Mouse (Mus musculus) brown adipose tissue, adult 24 weeks (tissue): ENCODE measurements around the gene Tmem243. TPM values are rescaled to one million over a fixed set of nuclear protein-coding genes. Genes with fewer than 3 reads are reported as not detected.

Experiments
- H3K27ac ChIP-seq: fragments of 200-500 bp; replicated peaks from 2 replicates; pipeline ENCODE4 v1.5.1; 2012; ENCODE audit warnings: low read depth, mild to moderate bottlenecking, low read length
- H3K4me1 ChIP-seq: fragments of 200-500 bp; 2 replicates; pipeline ENCODE4 v1.6.1; 2012; ENCODE audit warnings: low read length, mixed read lengths; ENCODE audit not compliant: control insufficient read depth, insufficient read depth, insufficient read length
- H3K4me3 ChIP-seq: fragments of 200-500 bp; 2 replicates; pipeline ENCODE4 v1.5.1; 2012; ENCODE audit warnings: low read depth, mild to moderate bottlenecking, low read length, moderate library complexity; ENCODE audit not compliant: insufficient read depth
- polyA plus RNA-seq: library from polyadenylated mRNA; stranded (reverse); fragments of >200 nt; gene quantifications from 2 replicates; pipeline ENCODE4 v1.2.4, GENCODE M21; 2012; ENCODE audit not compliant: missing spikeins, insufficient read depth, insufficient read length

Gene Tmem243
- polyA plus RNA-seq: 73.7 and 92.2 TPM in 2 replicates

GRCm38 (mm10) chr5:9100207-9100848, at the start of gene Tmem243:
Tmem243 (plus strand) TSS chr5:9100668.
- peak within 1 kb of the TSS; percentile 91 for H3K4me3 ChIP-seq
- H3K27ac ChIP-seq: peak within 1 kb of the TSS; percentile 59
- H3K4me1 ChIP-seq: peaks cover 6% of the 10 kb centered on the region; the same call in 1 of the 2 replicates

- H3K4me1 ChIP-seq: no peaks in the 10 kb centered on the region
- H3K27ac ChIP-seq: no peak overlapping the region
- H3K4me3 ChIP-seq: no peak overlapping the region
Measured at GRCm38 (mm10) chr5:9056020-9056660, 44.3 kb upstream of the Tmem243 start.

DNA sequence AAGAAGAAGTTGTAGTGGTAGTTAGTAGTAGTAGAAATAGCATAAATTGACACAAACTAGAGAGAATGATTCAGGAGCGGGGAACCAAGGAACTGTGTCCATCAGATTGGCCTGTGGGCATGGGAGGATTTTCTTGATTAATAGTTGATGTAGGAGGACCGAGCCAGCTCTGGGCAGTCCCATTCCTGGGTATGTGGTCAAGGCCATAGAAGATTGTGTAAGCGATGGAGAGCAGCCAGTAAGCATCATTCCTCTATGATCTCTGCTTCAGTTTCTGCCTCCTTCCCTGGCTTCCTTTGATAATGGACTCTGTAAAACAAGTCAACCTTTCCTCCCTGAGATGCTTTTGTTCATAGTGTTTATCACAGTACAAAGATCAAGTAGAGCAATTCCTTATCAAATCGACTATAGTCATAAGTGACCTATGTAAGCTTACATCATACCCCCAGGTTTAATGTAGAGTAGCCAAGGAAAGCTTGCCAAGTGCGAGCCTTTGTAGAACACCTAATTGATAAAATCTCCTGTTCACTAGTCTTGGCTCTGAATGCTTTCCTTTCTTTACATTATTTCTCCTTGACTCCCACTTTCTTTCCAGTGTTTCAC, 43.1 kb upstream of the Tmem243 start:
- no peak overlapping the region for H3K27ac ChIP-seq
- H3K4me1 ChIP-seq: no peaks in the 10 kb centered on the region
- no peak overlapping the region for H3K4me3 ChIP-seq

- Histone ChIP-seq H3K4me3 (no peak overlapping the region), H3K4me1 (no peaks in the 10 kb centered on the region), H3K27ac (no peak overlapping the region)
Measured at GRCm38 (mm10) chr5:9059303-9060023, 41.0 kb upstream of the Tmem243 start.

GRCm38 (mm10) chr5:9060228-9060627, 40.2 kb upstream of the Tmem243 start:
- Histone ChIP-seq H3K4me1 (no peaks in the 10 kb centered on the region), H3K27ac (no peak overlapping the region), H3K4me3 (no peak overlapping the region)

DNA sequence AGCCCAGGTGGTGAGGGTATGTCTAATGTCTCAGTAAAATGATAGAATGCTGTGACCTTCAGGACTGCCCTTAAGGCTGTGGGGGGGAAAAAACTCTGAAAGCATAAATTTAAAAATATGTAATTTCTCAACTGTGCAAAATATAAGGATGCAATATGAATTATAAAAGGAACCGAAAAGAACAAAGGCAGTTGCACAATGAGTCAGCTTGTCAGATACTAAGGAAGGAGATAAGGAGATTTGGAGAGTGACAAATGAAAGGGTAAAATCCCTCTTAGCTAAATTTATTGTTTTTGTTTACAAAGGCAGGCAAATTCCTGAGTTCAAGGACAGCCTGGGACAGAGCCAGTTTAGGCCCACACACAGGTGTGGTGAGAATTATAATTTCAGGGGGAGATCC, 36.3 kb upstream of the Tmem243 start:
- H3K4me1 ChIP-seq: no peaks in the 10 kb centered on the region
- H3K4me3 ChIP-seq: no peak overlapping the region
- H3K27ac ChIP-seq: no peak overlapping the region

- Histone ChIP-seq H3K4me1 (no peaks in the 10 kb centered on the region), H3K27ac (0 out of 2 replicates have a peak overlapping the region, but pooled peaks have one; percentile 5), H3K4me3 (no peak overlapping the region)
Measured at GRCm38 (mm10) chr5:9068886-9069285, 31.6 kb upstream of the Tmem243 start.

DNA sequence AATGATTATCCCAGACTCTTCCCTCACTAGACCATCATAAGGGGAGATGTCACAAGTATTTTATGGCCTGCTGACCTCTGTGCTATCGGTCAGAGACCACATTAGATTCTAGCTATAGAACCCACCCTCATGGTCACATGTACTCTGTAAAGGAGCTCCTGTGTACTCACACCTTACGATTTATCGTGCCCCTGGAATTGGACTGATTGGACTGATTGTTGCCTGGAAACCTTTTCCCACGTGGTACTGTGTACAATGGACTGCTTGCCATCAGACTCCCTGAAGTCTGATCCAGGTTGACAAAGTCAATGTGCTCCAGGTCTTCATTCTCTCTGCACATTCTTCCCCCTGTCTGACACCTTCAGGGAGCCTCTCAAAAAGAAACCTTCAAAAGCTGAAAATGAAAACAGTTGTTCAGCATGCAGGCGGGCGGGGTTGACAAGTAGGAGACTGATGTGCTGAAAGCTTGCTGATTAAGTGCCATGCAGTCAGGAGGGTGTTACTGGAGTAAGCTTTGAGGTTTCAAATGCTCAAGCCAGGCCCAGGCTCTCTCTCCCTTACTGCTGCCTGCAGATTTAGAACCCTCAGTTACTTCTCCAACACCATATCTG, 30.8 kb upstream of the Tmem243 start:
- Histone ChIP-seq H3K27ac (no peak overlapping the region), H3K4me3 (no peak overlapping the region)

GRCm38 (mm10) chr5:9071360-9071759, 29.1 kb upstream of the Tmem243 start:
- H3K4me3 ChIP-seq: no peak overlapping the region
- no peak overlapping the region for H3K27ac ChIP-seq

More for the DNA sequence above, 30.8 kb upstream of the Tmem243 start:
- no peaks in the 10 kb centered on the region for H3K4me1 ChIP-seq

DNA sequence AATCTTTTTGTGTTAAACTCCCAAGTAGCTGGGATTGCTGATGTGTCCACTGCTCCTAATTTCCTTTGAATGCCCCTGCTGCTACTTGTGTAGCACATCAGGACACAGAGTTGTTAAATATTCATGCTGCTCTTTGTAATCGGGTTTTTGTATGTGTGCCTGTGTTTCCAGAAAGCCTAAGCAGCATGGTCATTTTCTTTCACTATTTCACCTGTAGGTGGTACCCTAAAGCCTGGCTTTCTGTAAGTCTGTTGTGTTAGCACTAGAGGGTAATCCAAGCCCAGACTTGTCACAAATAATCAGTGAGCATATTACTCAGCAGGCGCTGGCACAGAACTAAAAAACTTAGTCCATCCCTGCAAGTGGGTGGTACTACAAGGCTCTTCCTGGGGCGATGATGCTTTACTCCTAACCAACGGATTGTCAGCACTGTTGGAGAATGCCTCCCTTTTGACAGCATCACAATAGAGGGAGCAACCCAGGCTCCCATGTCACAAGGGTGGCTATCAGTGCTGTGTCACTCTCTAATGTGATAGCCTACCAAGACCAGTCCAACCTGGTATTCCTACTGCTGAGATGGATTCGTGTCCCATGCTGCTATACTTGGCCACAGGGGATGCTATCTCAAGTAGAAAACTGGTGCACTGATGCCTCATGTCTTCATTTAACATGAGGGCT, 27.2 kb upstream of the Tmem243 start:
- Histone ChIP-seq H3K27ac (no peak overlapping the region), H3K4me3 (no peak overlapping the region), H3K4me1 (no peaks in the 10 kb centered on the region)

More at GRCm38 (mm10) chr5:9071360-9071759, 29.1 kb upstream of the Tmem243 start:
- H3K4me1 ChIP-seq: no peaks in the 10 kb centered on the region

DNA sequence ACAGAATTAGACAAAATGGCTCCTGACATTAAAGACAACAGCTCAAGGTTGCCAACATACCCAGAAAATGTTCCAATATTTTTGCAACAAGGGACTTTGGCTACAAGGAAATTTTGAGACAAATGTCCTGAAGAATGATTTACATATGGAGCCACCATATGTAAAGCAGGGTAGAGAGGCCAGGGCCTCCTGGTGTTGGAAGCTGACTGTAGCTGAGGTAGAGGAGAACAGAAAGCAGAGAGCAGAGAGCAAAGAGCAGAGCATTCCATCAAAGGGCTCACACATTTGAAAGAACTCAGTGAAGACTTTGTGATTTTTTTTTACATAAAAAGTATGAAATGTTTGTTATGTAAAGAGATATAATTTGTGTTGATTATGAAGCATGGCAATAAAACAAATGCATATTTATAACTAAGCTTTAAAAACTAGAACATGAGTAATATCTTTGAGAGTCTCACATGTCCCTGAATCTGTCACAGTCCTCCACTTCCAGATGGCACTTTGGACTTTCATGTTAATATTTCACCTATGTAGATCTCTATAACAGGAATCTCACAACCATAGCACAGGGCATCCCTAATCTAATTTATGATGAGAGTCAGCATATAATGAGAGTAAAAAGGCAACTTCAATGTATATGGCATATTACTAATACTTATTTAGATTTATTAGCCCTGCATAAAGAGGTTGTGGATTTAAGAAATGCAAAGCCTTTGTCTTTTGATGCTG, 20.5 kb upstream of the Tmem243 start:
- Histone ChIP-seq H3K4me1 (no peaks in the 10 kb centered on the region), H3K4me3 (no peak overlapping the region), H3K27ac (no peak overlapping the region)

GRCm38 (mm10) chr5:9086924-9087719, 13.3 kb upstream of the Tmem243 start:
- Histone ChIP-seq H3K27ac (peak overlapping the region; percentile 20; the same call in 1 of the 2 replicates), H3K4me3 (no peak overlapping the region), H3K4me1 (no peaks in the 10 kb centered on the region)

DNA sequence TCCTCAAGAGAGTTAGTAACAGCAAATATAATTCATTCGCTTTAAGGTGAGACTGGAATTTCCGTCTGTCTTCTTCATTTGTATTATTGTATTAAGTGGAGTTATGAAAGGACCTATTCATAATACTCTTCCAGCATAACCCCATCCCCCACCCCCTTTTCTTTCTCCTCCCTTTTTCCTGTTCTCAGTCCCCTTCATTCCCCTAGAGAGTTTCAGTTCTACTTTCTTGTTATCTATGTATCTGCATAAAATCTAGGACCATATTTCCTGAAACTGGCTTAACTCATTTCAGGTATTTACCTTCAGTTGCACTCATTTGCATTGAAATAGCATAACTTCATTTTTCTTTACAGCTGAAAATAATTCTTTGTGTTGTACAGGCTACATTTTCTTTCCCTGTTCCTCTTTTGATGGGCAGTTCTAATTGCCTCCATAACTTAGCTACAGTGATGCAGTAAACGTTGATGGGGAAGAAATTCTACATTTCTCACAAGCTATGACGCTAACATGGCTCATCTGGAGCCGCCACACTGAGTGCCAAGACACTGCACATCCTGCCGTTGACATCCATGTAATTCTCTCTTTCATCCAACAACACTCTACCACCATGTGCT, 9.9 kb upstream of the Tmem243 start:
- Histone ChIP-seq H3K4me3 (no peak overlapping the region), H3K4me1 (0 out of 2 replicates have a peak, but pooled peaks cover 2% of the 10 kb centered on the region), H3K27ac (no peak overlapping the region)
